Mouse (Mus musculus) cerebellum, adult 2 months (tissue): ENCODE measurements around the gene Stx11. TPM values are rescaled to one million over a fixed set of nuclear protein-coding genes. Genes with fewer than 3 reads are reported as not detected.

Experiments used
- DNase-seq, 2 experiments: peaks; one replicate each; pipeline ENCODE4 v3.0.0; 2021
- H3K27ac ChIP-seq: fragments of 200-500 bp; 2 replicates; pipeline ENCODE4 v1.5.1; 2012; ENCODE audit warnings: low read length, control low read depth, inconsistent platforms; ENCODE audit not compliant: insufficient read depth
- H3K27me3 ChIP-seq: fragments of 200-500 bp; 2 replicates; pipeline ENCODE4 v1.6.1; 2012; ENCODE audit warnings: inconsistent platforms, mild to moderate bottlenecking, low read length, moderate library complexity; ENCODE audit not compliant: control insufficient read depth, insufficient read depth
- H3K4me1 ChIP-seq: fragments of 200-500 bp; 2 replicates; pipeline ENCODE4 v1.6.1; 2011; ENCODE audit warnings: low read length; ENCODE audit not compliant: control insufficient read depth, insufficient read depth
- H3K4me3 ChIP-seq: fragments of 200-500 bp; replicated peaks from 2 replicates; pipeline ENCODE3; 2011; ENCODE audit warnings: mild to moderate bottlenecking, low read depth, low read length, control low read depth; ENCODE audit not compliant: insufficient read depth
- CTCF ChIP-seq: fragments of 200-500 bp; IDR thresholded peaks from 2 replicates; pipeline ENCODE4 v1.5.1; 2011; ENCODE audit warnings: low read depth, mild to moderate bottlenecking, control low read depth, low read length, moderate library complexity, borderline replicate concordance; ENCODE audit not compliant: insufficient read depth
- POLR2A ChIP-seq: fragments of 200-500 bp; IDR thresholded peaks from 2 replicates; pipeline ENCODE4 v1.6.1; 2011; ENCODE audit warnings: low read length, control low read depth, borderline replicate concordance; ENCODE audit not compliant: insufficient read depth
- WGBS: fragments of 180-500 bp; shearing (Covaris S2); methylation state at CpG from one replicate; pipeline ENCODE4 v1.1.7; 2018; 5-methylcytosine and 5-hydroxymethylcytosine counted together
- polyA plus RNA-seq: library from polyadenylated mRNA; depleted of rRNA; stranded (reverse); fragments of >200 nt; gene quantifications from 2 replicates; pipeline ENCODE4 v1.2.3, GENCODE M21; 2012

The Stx11 gene
- polyA plus RNA-seq, 1 experiment, result 0.10 TPM

DNA sequence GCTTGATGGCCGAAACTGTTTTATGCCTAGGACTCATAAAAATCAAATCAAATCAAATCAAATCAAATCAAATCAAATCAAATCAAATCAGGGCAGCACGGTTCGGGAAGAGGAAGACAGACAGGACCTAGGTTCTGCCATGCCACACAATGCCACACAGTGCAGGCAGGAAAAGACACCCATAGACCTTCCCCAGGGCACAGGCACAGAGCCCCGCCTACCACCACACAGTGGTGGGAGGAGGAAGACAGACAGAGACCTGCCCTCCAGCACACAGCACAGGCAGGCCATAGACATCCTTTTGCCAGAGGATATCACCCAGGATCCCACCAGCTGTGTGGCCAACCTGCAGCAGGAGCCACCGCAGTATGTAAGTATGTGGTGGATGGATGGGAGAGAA is 27.9 kb upstream of the Stx11 start:
- WGBS, result 71% methylated on average over 5 of the region's 5 CpGs
- Histone ChIP-seq H3K4me3 (no peak overlapping the region), H3K4me1 (no peaks in the 10 kb centered on the region), H3K27ac (no peak overlapping the region), H3K27me3 (no peaks in the 10 kb centered on the region; the same call in 1 of the 2 replicates)
- no peak for TF ChIP-seq CTCF
- no peak for TF ChIP-seq POLR2A
- DNase-seq, result no peak

GRCm38 (mm10) chr10:12986943-12987342 is 22.8 kb upstream of the Stx11 start:
- no peak overlapping the region for H3K4me3 ChIP-seq
- no peak overlapping the region for H3K27ac ChIP-seq
- WGBS, result 66% methylated on average over 4 of the region's 4 CpGs
- H3K4me1 ChIP-seq, result no peaks in the 10 kb centered on the region
- no peak for DNase-seq
- TF ChIP-seq CTCF (no peak), POLR2A (no peak)
- no peaks in the 10 kb centered on the region for H3K27me3 ChIP-seq

GRCm38 (mm10) chr10:12986485-12986884 is 22.4 kb upstream of the Stx11 start:
- Histone ChIP-seq H3K4me3 (no peak overlapping the region), H3K27ac (no peak overlapping the region), H3K4me1 (no peaks in the 10 kb centered on the region), H3K27me3 (no peaks in the 10 kb centered on the region)
- no peak for TF ChIP-seq POLR2A
- no peak for TF ChIP-seq CTCF
- WGBS, result 69% methylated on average over 5 of the region's 5 CpGs
- DNase-seq, result no peak

GRCm38 (mm10) chr10:12985028-12985427 is 20.9 kb upstream of the Stx11 start:
- H3K4me1 ChIP-seq, result no peaks in the 10 kb centered on the region
- no peak overlapping the region for H3K4me3 ChIP-seq
- DNase-seq, result no peak
- WGBS, result 88% methylated on average over 3 of the region's 3 CpGs
- no peak for TF ChIP-seq POLR2A
- TF ChIP-seq CTCF, result no peak
- H3K27me3 ChIP-seq, result no peaks in the 10 kb centered on the region
- H3K27ac ChIP-seq, result no peak overlapping the region

GRCm38 (mm10) chr10:12983516-12983915 is 19.4 kb upstream of the Stx11 start:
- DNase-seq, result no peak
- Histone ChIP-seq H3K27ac (no peak overlapping the region), H3K4me3 (no peak overlapping the region), H3K27me3 (no peaks in the 10 kb centered on the region), H3K4me1 (no peaks in the 10 kb centered on the region)
- no peak for TF ChIP-seq CTCF
- TF ChIP-seq POLR2A, result no peak
- WGBS, result 82% methylated on average over 3 of the region's 3 CpGs

- H3K4me1 ChIP-seq, result no peaks in the 10 kb centered on the region
- DNase-seq, result no peak
- H3K27ac ChIP-seq, result no peak overlapping the region
- no peaks in the 10 kb centered on the region for H3K27me3 ChIP-seq
- TF ChIP-seq POLR2A, result no peak
- TF ChIP-seq CTCF, result no peak
- 79% methylated on average over 7 of the region's 7 CpGs for WGBS
- H3K4me3 ChIP-seq, result no peak overlapping the region
Observed at GRCm38 (mm10) chr10:12981071-12981470, 17.0 kb upstream of the Stx11 start.

DNA sequence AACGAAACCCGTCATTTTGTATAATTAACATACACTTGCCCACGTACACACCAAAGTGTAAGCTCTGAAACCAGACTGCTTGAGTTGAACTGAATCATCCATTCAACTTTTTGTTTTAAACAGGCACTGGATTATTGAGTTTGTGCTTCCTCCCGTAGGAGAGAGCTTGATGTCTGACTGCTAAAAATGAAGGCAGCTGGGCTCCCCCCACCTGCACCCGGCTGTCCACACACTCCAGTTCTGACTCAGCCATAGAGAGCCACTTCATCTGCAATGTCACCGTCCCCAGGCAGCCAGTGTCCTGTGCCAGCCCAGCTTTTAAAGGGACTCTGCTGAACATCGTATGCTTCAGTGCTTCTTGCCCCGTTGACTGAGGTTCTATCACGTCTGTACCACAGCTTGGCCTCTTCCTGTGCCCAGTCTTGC is 13.7 kb upstream of the Stx11 start:
- no peak for DNase-seq
- Histone ChIP-seq H3K27ac (no peak overlapping the region), H3K4me1 (no peaks in the 10 kb centered on the region), H3K4me3 (no peak overlapping the region), H3K27me3 (no peaks in the 10 kb centered on the region)
- WGBS, result 42% methylated on average over 9 of the region's 9 CpGs
- TF ChIP-seq CTCF (no peak), POLR2A (no peak)

- no peak overlapping the region for H3K27ac ChIP-seq
- H3K4me1 ChIP-seq, result no peaks in the 10 kb centered on the region
- WGBS, result 85% methylated on average over 7 of the region's 7 CpGs
- no peak overlapping the region for H3K4me3 ChIP-seq
- H3K27me3 ChIP-seq, result no peaks in the 10 kb centered on the region
- no peak for DNase-seq
- TF ChIP-seq CTCF, result no peak
- TF ChIP-seq POLR2A, result no peak
Observed at GRCm38 (mm10) chr10:12976552-12976951, 12.5 kb upstream of the Stx11 start.

GRCm38 (mm10) chr10:12975957-12976356 is 11.9 kb upstream of the Stx11 start:
- DNase-seq, result no peak
- Histone ChIP-seq H3K4me3 (no peak overlapping the region), H3K27ac (no peak overlapping the region), H3K4me1 (no peaks in the 10 kb centered on the region), H3K27me3 (no peaks in the 10 kb centered on the region)
- TF ChIP-seq POLR2A (no peak), CTCF (no peak)
- 88% methylated on average over 7 of the region's 7 CpGs for WGBS

- no peak for DNase-seq
- Histone ChIP-seq H3K4me1 (no peaks in the 10 kb centered on the region), H3K27me3 (no peaks in the 10 kb centered on the region), H3K27ac (no peak overlapping the region), H3K4me3 (no peak overlapping the region)
- TF ChIP-seq CTCF (no peak), POLR2A (no peak)
- 93% methylated on average over 3 of the region's 3 CpGs for WGBS
Observed at GRCm38 (mm10) chr10:12975461-12975860, 11.4 kb upstream of the Stx11 start.
